Mouse (Mus musculus) lung, postnatal 10 days (tissue): ENCODE data around the gene Slc25a19.

Experiments used
- DNase-seq: peaks from one replicate; pipeline ENCODE4 v3.0.0; 2021

Gene Slc25a19

GRCm38 (mm10) chr11:115618001-115618400, 10.1 kb downstream of the Slc25a19 start:
- no peak for DNase-seq

- no peak for DNase-seq
Observed at GRCm38 (mm10) chr11:115616893-115617292, 11.2 kb downstream of the Slc25a19 start.

- DNase-seq = no peak
Observed at GRCm38 (mm10) chr11:115616371-115616770, 11.7 kb downstream of the Slc25a19 start.

GRCm38 (mm10) chr11:115615875-115616274, 12.2 kb downstream of the Slc25a19 start:
- no peak for DNase-seq

- no peak for DNase-seq
Observed at GRCm38 (mm10) chr11:115615108-115615825, 12.8 kb downstream of the Slc25a19 start.

GRCm38 (mm10) chr11:115614346-115615107, 13.6 kb downstream of the Slc25a19 start:
- DNase-seq = no peak

GRCm38 (mm10) chr11:115613138-115613945, 14.8 kb downstream of the Slc25a19 start:
- peak; percentile 62 for DNase-seq

GRCm38 (mm10) chr11:115612410-115613137, 15.5 kb downstream of the Slc25a19 start, which contains the start of gene Mif4gd:
Gene Mif4gd (minus strand): TSS chr11:115612969.
- peak; percentile 96 for DNase-seq

- peak; percentile 91 for DNase-seq
Observed at GRCm38 (mm10) chr11:115612059-115612409, 16.1 kb downstream of the Slc25a19 start.

GRCm38 (mm10) chr11:115611173-115611572, 16.9 kb downstream of the Slc25a19 start:
- DNase-seq = no peak

GRCm38 (mm10) chr11:115609576-115609975, 18.5 kb downstream of the Slc25a19 start:
- DNase-seq = no peak

- no peak for DNase-seq
Observed at GRCm38 (mm10) chr11:115608421-115609399, 19.4 kb downstream of the Slc25a19 start.

GRCm38 (mm10) chr11:115606733-115607132, 21.4 kb downstream of the Slc25a19 start:
- DNase-seq = no peak

- DNase-seq = no peak
Observed at GRCm38 (mm10) chr11:115604304-115604696, 23.8 kb downstream of the Slc25a19 start.

- DNase-seq = peak; percentile 95
Observed at GRCm38 (mm10) chr11:115603476-115604303, 24.4 kb downstream of the Slc25a19 start, which contains the start of the genes Mrps7 and Gga3. Gene Mrps7 (plus strand): TSS chr11:115603925. Gene Gga3 (minus strand): TSS chr11:115604051.

GRCm38 (mm10) chr11:115603128-115603475, 25.0 kb downstream of the Slc25a19 start:
- DNase-seq = no peak

GRCm38 (mm10) chr11:115601174-115601573, 26.9 kb downstream of the Slc25a19 start:
- DNase-seq = no peak

- DNase-seq = no peak
Observed at GRCm38 (mm10) chr11:115600743-115601142, 27.4 kb downstream of the Slc25a19 start.

GRCm38 (mm10) chr11:115599722-115600121, 28.4 kb downstream of the Slc25a19 start:
- no peak for DNase-seq

- no peak for DNase-seq
Observed at GRCm38 (mm10) chr11:115598309-115598708, 29.8 kb downstream of the Slc25a19 start.
